Mouse (Mus musculus) kidney, postnatal 14 days (tissue): ENCODE results near the gene Lrch1.
A peak's percentile ranks its signal among the peaks of the same experiment; 100 is the strongest.

Experiments
- DNase-seq: peaks from one replicate; pipeline ENCODE4 v3.0.0; 2022; ENCODE audit warnings: mixed read lengths

Lrch1 gene

GRCm38 (mm10) chr14:74947376-74948013 is at the start of gene Lrch1:
Lrch1 (minus strand) TSS chr14:74947876.
- peak; percentile 92 for DNase-seq

- no peak for DNase-seq
Observed at GRCm38 (mm10) chr14:74997041-74997440, 49.4 kb upstream of the Lrch1 start.

GRCm38 (mm10) chr14:74996556-74996955 is 48.9 kb upstream of the Lrch1 start:
- no peak for DNase-seq

- peak; percentile 53 for DNase-seq
Observed at GRCm38 (mm10) chr14:74990504-74990903, 42.8 kb upstream of the Lrch1 start.

GRCm38 (mm10) chr14:74989909-74990308 is 42.2 kb upstream of the Lrch1 start:
- no peak for DNase-seq

GRCm38 (mm10) chr14:74989322-74989721 is 41.6 kb upstream of the Lrch1 start:
- DNase-seq, result no peak

GRCm38 (mm10) chr14:74986527-74986926 is 38.9 kb upstream of the Lrch1 start:
- DNase-seq, result no peak

GRCm38 (mm10) chr14:74985658-74986057 is 38.0 kb upstream of the Lrch1 start:
- DNase-seq, result no peak

- no peak for DNase-seq
Observed at GRCm38 (mm10) chr14:74984817-74985391, 37.2 kb upstream of the Lrch1 start.

GRCm38 (mm10) chr14:74983079-74983478 is 35.4 kb upstream of the Lrch1 start:
- no peak for DNase-seq

- DNase-seq, result no peak
Observed at GRCm38 (mm10) chr14:74981016-74981415, 33.3 kb upstream of the Lrch1 start.

- DNase-seq, result no peak
Observed at GRCm38 (mm10) chr14:74976972-74977371, 29.3 kb upstream of the Lrch1 start.

- DNase-seq, result peak; percentile 72
Observed at GRCm38 (mm10) chr14:74974136-74974651, 26.5 kb upstream of the Lrch1 start.

GRCm38 (mm10) chr14:74972687-74973086 is 25.0 kb upstream of the Lrch1 start:
- DNase-seq, result no peak

GRCm38 (mm10) chr14:74972216-74972615 is 24.5 kb upstream of the Lrch1 start:
- no peak for DNase-seq

- DNase-seq, result no peak
Observed at GRCm38 (mm10) chr14:74963402-74963764, 15.7 kb upstream of the Lrch1 start.

- no peak for DNase-seq
Observed at GRCm38 (mm10) chr14:74962713-74963401, 15.2 kb upstream of the Lrch1 start.

- no peak for DNase-seq
Observed at GRCm38 (mm10) chr14:74960568-74960967, 12.9 kb upstream of the Lrch1 start.

- no peak for DNase-seq
Observed at GRCm38 (mm10) chr14:74956702-74957101, 9.0 kb upstream of the Lrch1 start.

- DNase-seq, result no peak
Observed at GRCm38 (mm10) chr14:74956234-74956633, 8.6 kb upstream of the Lrch1 start.

GRCm38 (mm10) chr14:74948426-74949240 is 957 bp upstream of the Lrch1 start:
- DNase-seq, result peak; percentile 82

GRCm38 (mm10) chr14:74948014-74948396 is 329 bp upstream of the Lrch1 start:
- no peak for DNase-seq

- DNase-seq, result peak; percentile 89
Observed at GRCm38 (mm10) chr14:74946751-74947375, 813 bp downstream of the Lrch1 start.
